Mouse (Mus musculus): ENCODE results near the gene Tmem108.

The Tmem108 gene

DNA sequence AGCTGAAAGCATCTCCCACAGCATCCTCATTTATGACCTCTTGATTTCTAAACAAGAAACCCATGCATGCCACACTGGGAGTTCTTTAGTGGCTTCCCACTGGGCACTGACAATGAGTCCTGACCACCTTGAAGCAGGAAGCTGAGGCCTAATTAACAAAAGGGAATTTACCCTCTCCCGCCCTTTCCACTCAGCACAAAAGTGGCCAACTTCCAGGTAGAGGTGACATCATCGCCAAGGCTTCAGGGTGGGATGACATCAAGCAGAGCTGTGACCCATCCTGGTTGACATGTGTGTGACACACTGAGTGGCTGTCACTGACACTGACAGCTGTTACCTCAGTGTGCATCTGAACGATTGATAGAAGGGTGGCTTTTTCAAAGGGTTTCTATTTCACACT lies 124.8 kb downstream of the Tmem108 start:
- no peak for DNase-seq (ENCODE audit: low spot score in 2 of 2)

DNA sequence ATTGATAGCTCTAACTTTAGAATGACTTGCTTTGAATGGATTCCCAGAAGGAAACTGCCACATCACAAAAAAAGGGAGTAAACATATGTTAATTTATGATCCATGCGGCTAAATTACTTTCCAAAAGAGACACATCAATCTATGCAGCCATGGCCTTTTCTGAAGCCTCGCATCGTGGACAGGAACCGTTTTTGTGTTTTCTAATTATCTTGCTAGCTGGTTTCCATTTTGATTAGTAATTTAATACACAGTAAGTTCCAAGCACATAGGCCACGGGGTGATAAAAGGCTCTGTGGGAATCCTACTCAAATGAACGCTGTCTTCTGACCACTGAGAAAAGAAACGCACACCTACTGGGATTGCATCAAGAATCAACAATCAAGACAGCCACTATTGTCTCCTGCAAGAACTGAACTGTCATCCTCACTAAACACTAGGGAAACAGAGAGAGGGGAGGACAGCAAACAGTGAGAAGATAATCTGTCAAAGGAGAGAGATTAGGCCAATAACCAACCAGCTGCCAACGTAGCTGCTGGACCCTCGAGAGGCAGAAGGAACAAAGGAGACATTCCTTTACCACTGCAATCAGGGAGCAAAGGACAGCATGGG lies 132.7 kb downstream of the Tmem108 start:
- DNase-seq (ENCODE audit: low spot score in 2 of 2), result no peak

DNA sequence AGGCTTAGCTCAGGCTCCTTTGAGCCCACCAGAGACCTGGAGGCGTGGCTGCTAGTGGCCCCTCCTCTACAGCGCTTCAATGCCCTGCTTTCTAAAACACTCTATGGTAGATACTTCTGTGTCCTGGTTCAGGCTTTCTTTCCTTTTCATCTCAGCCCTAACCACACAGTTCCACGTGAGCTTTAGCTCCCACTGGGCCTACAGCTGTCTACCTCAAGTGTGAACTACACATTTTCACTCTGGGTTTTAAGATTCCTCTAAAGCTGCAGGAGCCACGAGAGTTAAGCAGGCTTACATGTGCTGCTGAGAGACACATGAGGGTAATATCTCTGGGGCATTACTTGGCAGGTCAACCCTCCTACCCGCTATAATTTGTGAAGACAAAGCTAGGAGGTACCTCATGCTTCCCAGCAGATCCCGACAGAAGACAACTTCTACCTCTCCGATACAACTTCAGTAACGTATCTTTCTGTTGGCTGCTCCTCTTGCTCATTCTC lies 134.2 kb downstream of the Tmem108 start:
- DNase-seq (ENCODE audit: low spot score in 2 of 2), result no peak

DNA sequence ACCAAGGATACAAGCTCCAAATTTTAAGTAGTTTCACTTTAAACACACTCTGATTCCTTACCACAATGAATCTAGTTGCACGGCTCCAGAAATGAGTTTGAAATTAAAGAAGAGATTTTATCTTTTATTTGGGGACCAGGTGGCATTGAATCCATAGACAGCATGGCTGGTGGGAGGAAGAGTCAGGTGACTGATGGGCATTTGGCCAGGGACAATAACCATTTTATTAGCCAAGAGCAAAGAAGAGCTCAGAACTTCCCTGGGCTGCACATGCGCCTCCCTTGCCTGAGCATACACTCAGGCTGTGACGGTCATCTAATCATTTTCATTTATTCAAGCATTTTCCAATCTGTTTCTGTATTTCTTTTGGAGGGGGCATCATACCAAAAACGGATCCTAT lies 135.5 kb downstream of the Tmem108 start:
- DNase-seq (ENCODE audit: low spot score in 2 of 2), result no peak

- peak; percentile 5 to 29 for DNase-seq (ENCODE audit: low spot score in 2 of 2)
Observed at GRCm38 (mm10) chr9:103624649-103625048, 137.0 kb downstream of the Tmem108 start.

- DNase-seq (ENCODE audit: low spot score in 2 of 2), result peak in 1 of 2 experiments; percentile 4
Observed at GRCm38 (mm10) chr9:103623560-103624316, 137.9 kb downstream of the Tmem108 start.

- no peak for DNase-seq (ENCODE audit: low spot score in 2 of 2)
Observed at GRCm38 (mm10) chr9:103622988-103623387, 138.6 kb downstream of the Tmem108 start.

GRCm38 (mm10) chr9:103621870-103622269 lies 139.8 kb downstream of the Tmem108 start:
- no peak for DNase-seq (ENCODE audit: low spot score in 2 of 2)

DNA sequence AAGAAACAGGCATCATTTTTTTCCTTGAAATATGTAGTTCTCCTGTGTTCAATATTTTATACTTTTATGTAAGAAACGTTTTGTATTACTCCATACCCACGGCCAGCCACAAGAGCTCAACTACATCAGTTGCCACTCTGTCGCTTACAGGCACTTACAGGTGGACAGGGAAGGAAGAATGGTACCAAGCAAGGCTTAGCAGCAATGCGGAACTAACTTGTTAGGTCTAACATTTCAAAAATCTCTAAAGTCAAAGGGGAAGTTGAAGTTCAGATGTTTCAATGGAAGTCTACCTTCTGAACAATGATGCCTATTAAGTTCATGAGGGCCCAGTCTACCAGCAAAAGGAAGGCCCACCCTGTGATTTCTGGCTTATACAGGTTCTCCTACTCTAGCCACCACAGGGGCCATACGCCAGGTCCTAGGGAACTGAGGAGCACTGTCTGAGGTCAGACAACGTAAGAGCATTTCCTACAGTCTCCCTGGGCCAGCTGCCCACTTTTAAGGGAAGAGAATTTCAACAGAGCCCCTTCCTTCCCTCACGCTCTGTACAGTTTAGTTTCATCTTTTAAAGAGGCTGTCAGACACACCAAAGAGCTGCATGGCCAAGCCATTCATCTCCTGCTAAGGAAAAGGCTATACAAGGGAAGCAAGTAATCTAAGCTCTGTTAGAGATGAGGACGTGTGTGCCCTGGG lies 141.0 kb downstream of the Tmem108 start:
- no peak for DNase-seq (ENCODE audit: low spot score in 2 of 2)

- no peak for DNase-seq (ENCODE audit: low spot score in 2 of 2)
Observed at GRCm38 (mm10) chr9:103614260-103614659, 147.4 kb downstream of the Tmem108 start.

DNA sequence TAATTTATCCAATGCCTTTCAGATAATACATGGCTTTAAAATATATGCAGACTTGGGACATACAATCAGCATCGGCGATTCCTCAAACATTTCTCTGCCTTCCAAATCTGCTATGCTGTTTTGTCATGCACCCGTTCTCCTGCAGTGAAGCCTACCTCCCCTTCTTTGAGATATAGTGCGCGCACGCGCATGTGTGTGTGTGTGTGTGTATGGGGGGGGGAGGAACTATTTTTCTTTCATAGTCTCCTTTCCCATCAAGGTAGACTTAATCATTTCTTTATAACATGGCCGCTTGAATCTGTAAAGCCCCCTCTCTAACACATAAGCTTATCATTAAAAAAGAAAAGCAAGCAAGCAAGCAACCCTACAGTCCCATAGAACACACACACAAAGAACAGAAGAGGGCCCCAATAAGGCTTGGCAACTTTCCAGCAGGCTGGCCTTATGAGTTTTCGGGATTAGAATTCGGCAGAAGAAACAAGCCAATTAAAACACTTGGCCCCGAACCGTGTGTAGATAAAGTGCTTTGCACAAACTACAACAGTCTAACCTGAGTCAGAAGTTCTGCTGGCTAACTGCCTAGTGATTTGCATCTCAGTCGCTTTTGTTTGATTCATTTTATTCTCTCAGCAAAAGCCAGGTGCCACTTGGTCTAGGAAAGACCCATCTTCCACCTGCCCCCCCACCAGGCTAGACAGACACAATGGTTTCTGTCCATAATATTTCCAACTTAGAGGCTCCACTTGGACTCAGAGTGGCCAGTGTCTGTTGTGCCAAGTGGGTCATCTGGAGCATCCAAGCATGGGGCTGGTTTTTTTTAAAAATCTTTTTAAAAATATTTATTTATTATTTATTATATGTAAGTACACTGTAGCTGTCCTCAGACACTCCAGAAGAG lies 153.2 kb downstream of the Tmem108 start:
- no peak for DNase-seq (ENCODE audit: low spot score in 2 of 2)

DNA sequence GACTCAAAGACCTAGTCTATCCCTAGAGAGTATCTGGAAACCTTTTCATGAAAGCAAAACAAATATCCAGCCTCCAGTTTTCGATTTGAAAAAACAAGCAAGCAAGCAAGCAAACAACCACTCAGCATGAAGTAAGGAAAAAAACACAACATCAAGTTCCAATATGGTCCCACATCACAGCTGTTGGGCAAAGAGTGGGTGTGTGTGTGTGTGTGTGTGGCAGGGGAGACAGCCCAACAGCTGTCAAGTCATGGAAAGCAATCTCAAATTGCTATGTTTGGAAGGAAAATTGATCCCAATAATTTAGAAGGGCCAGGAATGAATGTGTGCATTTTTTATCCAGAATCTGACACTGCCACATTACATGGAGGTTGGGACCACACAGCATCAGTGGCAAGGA lies 155.6 kb downstream of the Tmem108 start:
- DNase-seq (ENCODE audit: low spot score in 2 of 2), result no peak

GRCm38 (mm10) chr9:103603792-103604191 lies 157.8 kb downstream of the Tmem108 start:
- no peak for DNase-seq (ENCODE audit: low spot score in 2 of 2)

DNA sequence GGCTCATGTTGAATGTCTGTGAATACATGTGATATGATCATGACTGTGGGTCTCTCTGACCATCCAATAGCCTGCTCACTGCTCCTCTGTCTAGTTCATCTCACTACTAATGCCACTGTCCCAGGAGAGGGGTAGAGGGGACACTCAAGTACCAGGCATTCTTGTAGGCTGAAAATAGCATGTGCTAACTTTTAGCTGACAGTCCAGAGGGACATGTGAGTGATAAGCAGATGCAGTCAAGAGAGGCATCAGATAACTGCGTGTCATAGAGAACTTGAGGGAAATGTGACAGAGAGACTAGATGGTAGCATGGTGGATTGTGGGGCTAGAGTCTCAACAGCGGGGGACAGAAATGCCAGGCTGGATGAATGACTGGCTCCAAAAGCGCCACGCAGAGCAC lies 159.8 kb downstream of the Tmem108 start:
- DNase-seq (ENCODE audit: low spot score in 2 of 2), result no peak

GRCm38 (mm10) chr9:103600834-103601233 lies 160.8 kb downstream of the Tmem108 start:
- DNase-seq (ENCODE audit: low spot score in 2 of 2), result no peak

GRCm38 (mm10) chr9:103599908-103600307 lies 161.7 kb downstream of the Tmem108 start:
- no peak for DNase-seq (ENCODE audit: low spot score in 2 of 2)

- peak in 1 of 2 experiments; percentile 3 for DNase-seq (ENCODE audit: low spot score in 2 of 2)
Observed at GRCm38 (mm10) chr9:103597861-103598260, 163.8 kb downstream of the Tmem108 start.

- no peak for DNase-seq (ENCODE audit: low spot score in 2 of 2)
Observed at GRCm38 (mm10) chr9:103595190-103595837, 166.3 kb downstream of the Tmem108 start.

DNA sequence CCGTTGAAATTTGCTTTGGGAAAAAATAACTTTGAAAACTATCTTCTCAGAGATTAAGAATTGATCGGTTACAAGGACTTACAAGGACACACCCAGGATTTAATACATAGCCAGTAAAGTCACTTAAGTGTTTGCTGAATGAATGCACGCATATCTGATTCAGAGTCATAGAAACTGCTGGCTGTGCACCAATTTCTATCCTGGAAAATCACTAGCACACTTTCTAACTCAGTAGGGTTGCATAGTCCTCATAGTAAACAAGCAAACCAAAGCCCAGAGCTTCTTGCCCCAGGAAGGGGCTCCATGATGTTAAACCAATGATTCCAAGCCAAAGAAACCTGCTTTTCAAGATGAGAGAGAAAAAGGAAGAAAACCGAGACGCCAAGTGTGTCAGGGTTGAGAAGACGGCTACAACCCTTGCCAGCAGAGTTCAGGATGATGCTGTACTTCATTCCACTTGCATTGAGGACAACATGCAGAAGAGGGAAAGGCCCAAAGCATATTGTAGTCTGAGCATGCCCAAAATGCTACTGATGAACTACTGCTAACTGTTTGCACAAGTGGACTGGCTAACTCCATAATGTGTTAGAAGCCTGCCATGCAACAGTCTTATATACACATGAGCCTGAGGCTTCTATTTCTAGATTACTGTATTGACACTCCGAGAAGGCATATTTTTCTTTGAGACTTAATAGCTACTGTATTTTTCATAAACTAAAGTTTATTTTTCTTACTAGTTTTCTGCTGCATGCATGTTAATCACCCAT lies 167.0 kb downstream of the Tmem108 start:
- DNase-seq (ENCODE audit: low spot score in 2 of 2), result no peak

DNA sequence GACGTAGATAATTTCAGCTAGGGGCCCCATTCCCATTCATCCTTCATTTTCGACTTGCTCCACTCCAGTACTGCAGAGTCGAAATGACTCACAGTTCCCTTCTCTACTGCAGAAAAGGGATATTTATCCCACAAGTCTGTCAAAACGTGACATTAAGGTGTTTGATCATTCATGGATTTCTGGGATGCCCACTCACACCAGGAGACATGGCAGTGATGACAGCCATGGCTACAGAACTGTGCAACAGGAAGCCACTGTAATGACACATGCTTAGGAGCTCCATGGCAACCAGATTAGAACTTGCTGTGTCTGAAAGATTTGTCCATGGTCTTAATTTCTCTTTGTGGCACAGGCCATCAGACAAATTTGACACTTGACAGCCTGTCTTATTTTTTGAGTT lies 168.6 kb downstream of the Tmem108 start:
- DNase-seq (ENCODE audit: low spot score in 2 of 2), result no peak

Measured in urinary bladder, adult 18-20 months (tissue).